ENCODE assay signal across 8 mouse cellular contexts in genomic region chr12:91641631-91642141, GRCm38 (mm10). TPM values are rescaled to one million over a fixed set of nuclear protein-coding genes. Genes with fewer than 3 reads are reported as not detected.
DNase-seq lines count a peak whose midpoint lies in the region; ATAC-seq and TF ChIP-seq lines count a peak whose summit lies in the region.

No protein-coding gene starts in this region.

- ATAC-seq in embryonic facial prominence, embryonic 14.5 days (ENCODE audit: low read depth): peak; percentile 81; the same call in 1 of the 2 replicates
- ATAC-seq in hindbrain, embryonic 14.5 days (ENCODE audit: low FRiP score): peak; percentile 70
- peak; percentile 27; the same call in 1 of the 2 replicates for ATAC-seq in limb, embryonic 12.5 days (ENCODE audit: insufficient number of reproducible peaks, insufficient read depth, low FRiP score, low TSS enrichment, low read depth)
- peak; percentile 58 for ATAC-seq in neural tube, embryonic 14.5 days (ENCODE audit: low read depth)

- H3K27ac ChIP-seq in embryonic facial prominence, embryonic 14.5 days (replicated peaks; ENCODE audit: low read depth, low read length): no peak overlapping the region
- peak overlapping the region; percentile 62 for H3K27ac ChIP-seq in hindbrain, embryonic 14.5 days
- no peak overlapping the region for H3K27ac ChIP-seq in limb, embryonic 12.5 days
- H3K27ac ChIP-seq in neural tube, embryonic 14.5 days (ENCODE audit: low read depth, low read length): peak overlapping the region; percentile 44; the same call in 1 of the 2 replicates

- WGBS in embryonic facial prominence, embryonic 14.5 days: 26% methylated on average over 13 of the region's 13 CpGs
- 9% methylated on average over 13 of the region's 13 CpGs for WGBS in hindbrain, embryonic 14.5 days
- 11% methylated on average over 13 of the region's 13 CpGs for WGBS in limb, embryonic 12.5 days
- WGBS in neural tube, embryonic 14.5 days: 9% methylated on average over 13 of the region's 13 CpGs

- H3K9ac ChIP-seq in embryonic facial prominence, embryonic 14.5 days (ENCODE audit: low read depth, low read length): no peak overlapping the region
- peak overlapping the region; percentile 29 for H3K9ac ChIP-seq in hindbrain, embryonic 14.5 days
- 0 out of 2 replicates have a peak overlapping the region, but pooled peaks have one; percentile 31 for H3K9ac ChIP-seq in limb, embryonic 12.5 days (replicated peaks)
- peak overlapping the region; percentile 13; the same call in 1 of the 2 replicates for H3K9ac ChIP-seq in neural tube, embryonic 14.5 days (replicated peaks; ENCODE audit: low read depth, low read length)

- H3K27me3 ChIP-seq in E14TG2a.4 (ENCODE audit: insufficient read depth, low read length): no peaks in the 10 kb centered on the region
- no peaks in the 10 kb centered on the region for H3K27me3 ChIP-seq in embryonic facial prominence, embryonic 14.5 days (replicated peaks; ENCODE audit: control insufficient read depth, insufficient read depth, low read length)
- no peaks in the 10 kb centered on the region for H3K27me3 ChIP-seq in hindbrain, embryonic 14.5 days (ENCODE audit: control insufficient read depth, insufficient read depth, low read length)
- H3K27me3 ChIP-seq in limb, embryonic 12.5 days: no peaks in the 10 kb centered on the region
- no peaks in the 10 kb centered on the region for H3K27me3 ChIP-seq in neural tube, embryonic 14.5 days (ENCODE audit: control insufficient read depth, insufficient read depth, low read length)

- TF ChIP-seq CTCF in E14TG2a.4 (conservative IDR thresholded peaks at IDR 0.05; ENCODE audit: low read length): no peak

- no peaks in the 10 kb centered on the region for H3K9me3 ChIP-seq in E14TG2a.4 (ENCODE audit: low read length)
- no peaks in the 10 kb centered on the region for H3K9me3 ChIP-seq in embryonic facial prominence, embryonic 14.5 days (ENCODE audit: control insufficient read depth, low read length)
- no peaks in the 10 kb centered on the region for H3K9me3 ChIP-seq in hindbrain, embryonic 14.5 days (ENCODE audit: control insufficient read depth, low read length)
- no peaks in the 10 kb centered on the region for H3K9me3 ChIP-seq in limb, embryonic 12.5 days
- no peaks in the 10 kb centered on the region for H3K9me3 ChIP-seq in neural tube, embryonic 14.5 days (ENCODE audit: control insufficient read depth, low read length)

- H3K4me3 ChIP-seq in E14TG2a.4 (replicated peaks; ENCODE audit: low read length): peak overlapping the region; percentile 41
- H3K4me3 ChIP-seq in embryonic facial prominence, embryonic 14.5 days (ENCODE audit: low read depth, low read length): peak overlapping the region; percentile 5
- H3K4me3 ChIP-seq in hindbrain, embryonic 14.5 days (replicated peaks; ENCODE audit: low read length): no peak overlapping the region
- H3K4me3 ChIP-seq in limb, embryonic 12.5 days (replicated peaks): peak overlapping the region; percentile 23
- no peak overlapping the region for H3K4me3 ChIP-seq in neural tube, embryonic 14.5 days (ENCODE audit: low read depth, low read length)

- peaks cover 59% of the 10 kb centered on the region for H3K4me1 ChIP-seq in E14TG2a.4 (replicated peaks; ENCODE audit: low read depth, low read length)
- H3K4me1 ChIP-seq in embryonic facial prominence, embryonic 14.5 days (ENCODE audit: control insufficient read depth, insufficient read depth, low read length): 0 out of 2 replicates have a peak, but pooled peaks cover 9% of the 10 kb centered on the region
- peaks cover 23% of the 10 kb centered on the region; the same call in 1 of the 2 replicates for H3K4me1 ChIP-seq in hindbrain, embryonic 14.5 days (replicated peaks; ENCODE audit: control insufficient read depth, insufficient read depth, low read length)
- peaks cover 13% of the 10 kb centered on the region for H3K4me1 ChIP-seq in limb, embryonic 12.5 days (replicated peaks)
- H3K4me1 ChIP-seq in neural tube, embryonic 14.5 days (ENCODE audit: control insufficient read depth, insufficient read depth, low read length): peaks cover 18% of the 10 kb centered on the region

- peak overlapping the region; percentile 43 for H3K4me2 ChIP-seq in embryonic facial prominence, embryonic 14.5 days (ENCODE audit: low read depth, low read length)
- H3K4me2 ChIP-seq in hindbrain, embryonic 14.5 days (replicated peaks): peak overlapping the region; percentile 41
- peak overlapping the region; percentile 51 for H3K4me2 ChIP-seq in limb, embryonic 12.5 days
- peak overlapping the region; percentile 39 for H3K4me2 ChIP-seq in neural tube, embryonic 14.5 days (ENCODE audit: low read depth, low read length)

- peak; percentile 40 for DNase-seq in adrenal gland, postnatal 14 days
- DNase-seq in embryonic facial prominence, embryonic 14.5 days (ENCODE audit: low spot score): peak; percentile 72
- peak; percentile 56 for DNase-seq in hindbrain, embryonic 14.5 days (ENCODE audit: low spot score)
- DNase-seq in spleen, adult 12 weeks (ENCODE audit: low spot score): no peak
- no peak for DNase-seq in urinary bladder, postnatal 25 days (ENCODE audit: low spot score)

- peaks cover 82% of the 10 kb centered on the region for H3K36me3 ChIP-seq in E14TG2a.4 (ENCODE audit: insufficient read depth, low read length)
- no peaks in the 10 kb centered on the region for H3K36me3 ChIP-seq in embryonic facial prominence, embryonic 14.5 days (ENCODE audit: control insufficient read depth, insufficient read depth, low read length)
- no peaks in the 10 kb centered on the region for H3K36me3 ChIP-seq in hindbrain, embryonic 14.5 days (replicated peaks; ENCODE audit: control insufficient read depth, insufficient read depth)
- no peaks in the 10 kb centered on the region for H3K36me3 ChIP-seq in limb, embryonic 12.5 days
- H3K36me3 ChIP-seq in neural tube, embryonic 14.5 days (ENCODE audit: control insufficient read depth, insufficient read depth, low read length): no peaks in the 10 kb centered on the region

RNA-seq across cellular contexts. Expression of gene Gtf2a1, which starts 51.4 kb away (rescaled TPM):
- 39.4 and 40.6 TPM in 2 replicates for total RNA-seq in adrenal gland, postnatal 14 days (2021)
- 26.9 and 32.2 TPM in 2 replicates for polyA plus RNA-seq in embryonic facial prominence, embryonic 14.5 days (2014; fragmentation: Nextera tagmentation; extraction: Ambion mirVana)
- polyA plus RNA-seq in hindbrain, embryonic 14.5 days (2014; fragmentation: Nextera tagmentation; extraction: Ambion mirVana): 50.1 and 57.8 TPM in 2 replicates
- polyA plus RNA-seq in limb, embryonic 12.5 days (2016; fragmentation: Nextera tagmentation; extraction: Ambion mirVana): 54.9 and 62.2 TPM in 2 replicates
- 53.8 and 66.7 TPM in 2 replicates for polyA plus RNA-seq in neural tube, embryonic 14.5 days (2014; fragmentation: Nextera tagmentation; extraction: Ambion mirVana)

Comparison
In these comparisons a context has a peak if more than half of its experiments do, and no peak if none do; other contexts are left out.
1. H3K4me3 ChIP-seq: peak in E14TG2a.4 (single experiment), embryonic facial prominence, embryonic 14.5 days (single experiment) and limb, embryonic 12.5 days (single experiment); none in hindbrain, embryonic 14.5 days (single experiment) and neural tube, embryonic 14.5 days (single experiment).
2. DNase-seq: peak in adrenal gland, postnatal 14 days (single experiment), embryonic facial prominence, embryonic 14.5 days (single experiment) and hindbrain, embryonic 14.5 days (single experiment); none in spleen, adult 12 weeks (single experiment) and urinary bladder, postnatal 25 days (single experiment).
3. ATAC-seq: peak in every context shown above with its lines; median percentile 81 in embryonic facial prominence, embryonic 14.5 days; 70 in hindbrain, embryonic 14.5 days; 58 in neural tube, embryonic 14.5 days; 27 in limb, embryonic 12.5 days.
4. H3K27ac ChIP-seq: peak in hindbrain, embryonic 14.5 days (single experiment) and neural tube, embryonic 14.5 days (single experiment); none in embryonic facial prominence, embryonic 14.5 days (single experiment) and limb, embryonic 12.5 days (single experiment).
5. Peak in every context shown above with its lines, with median percentiles within 50 percentile points of each other: H3K4me2 ChIP-seq.